Mouse (Mus musculus): ENCODE measurements around the gene Rad51b. TPM values are rescaled to one million over a fixed set of nuclear protein-coding genes. Genes with fewer than 3 reads are reported as not detected.

Gene Rad51b
- polyA plus RNA-seq, 1 experiment from 2014 or later: 10.0 TPM

DNA sequence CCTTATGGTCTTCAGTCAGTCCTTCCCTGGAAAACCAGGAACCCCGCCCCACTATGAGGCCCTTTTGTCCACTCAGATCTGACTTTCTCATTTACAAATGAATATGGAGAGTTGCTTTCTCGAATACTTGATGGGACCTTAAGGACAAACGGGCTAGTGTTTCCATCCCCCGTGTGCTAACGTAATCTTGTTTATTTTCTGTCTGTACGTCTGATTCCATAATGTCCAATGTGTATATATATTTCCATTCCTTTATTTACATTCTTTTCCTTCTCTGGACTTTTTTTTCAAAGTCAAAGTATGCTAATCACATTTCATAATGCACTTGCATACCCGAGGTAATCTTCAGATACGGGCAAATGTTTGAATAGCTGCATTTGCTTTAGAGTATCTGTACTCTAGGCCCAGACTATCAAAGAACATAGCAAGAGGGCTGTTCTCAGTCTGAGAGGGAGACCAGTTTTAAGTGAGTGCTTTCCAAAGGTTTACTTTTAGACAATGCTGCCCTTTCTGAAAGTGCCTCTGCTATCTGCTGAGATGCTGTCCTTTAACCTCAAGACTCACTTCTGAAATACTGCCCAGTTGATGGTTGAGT lies 152.8 kb downstream of the Rad51b start:
- no peak overlapping the region for H3K4me3 ChIP-seq (ENCODE audit: low read depth, low read length)
- no peaks in the 10 kb centered on the region for H3K9me3 ChIP-seq (ENCODE audit: control insufficient read depth, low read length)
- no peak for DNase-seq (ENCODE audit: low spot score)
- H3K9ac ChIP-seq (ENCODE audit: low read length): no peak overlapping the region
- H3K27ac ChIP-seq (ENCODE audit: low read depth): no peak overlapping the region
- H3K4me2 ChIP-seq (ENCODE audit: low read length): no peak overlapping the region
- H3K27me3 ChIP-seq (replicated peaks; ENCODE audit: control insufficient read depth, insufficient read depth, low read length): no peaks in the 10 kb centered on the region
- WGBS: 64% methylated on average over 8 of the region's 8 CpGs
- no peaks in the 10 kb centered on the region for H3K36me3 ChIP-seq (ENCODE audit: control insufficient read depth, insufficient read depth, low read length)
- H3K4me1 ChIP-seq (replicated peaks; ENCODE audit: control insufficient read depth, insufficient read depth, low read length): 0 out of 2 replicates have a peak, but pooled peaks cover 1% of the 10 kb centered on the region
- no peak for ATAC-seq (replicated peaks; ENCODE audit: low FRiP score, low TSS enrichment, low read depth)

DNA sequence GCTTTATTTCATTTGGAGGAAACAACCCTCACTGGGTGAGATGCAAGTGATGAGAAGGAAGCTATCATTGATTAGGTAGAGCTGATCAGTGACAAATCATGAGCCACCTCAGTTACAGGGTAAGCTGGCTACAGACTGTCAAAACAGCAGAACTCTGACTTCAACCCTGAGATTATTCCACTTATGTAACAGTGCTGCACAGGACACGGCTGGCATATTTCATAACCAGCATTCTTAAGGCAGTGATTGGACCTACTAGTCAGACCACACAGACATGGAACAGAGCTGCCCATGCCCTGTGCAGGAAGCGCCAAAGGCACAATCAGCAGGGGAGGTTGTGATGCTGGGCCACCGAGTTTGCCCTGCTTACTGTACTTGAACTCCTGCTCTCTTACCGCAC lies 155.8 kb downstream of the Rad51b start:
- no peak for ATAC-seq (replicated peaks; ENCODE audit: low FRiP score, low TSS enrichment, low read depth)
- Histone ChIP-seq H3K4me2 (ENCODE audit: low read length) (no peak overlapping the region), H3K27ac (ENCODE audit: low read depth) (no peak overlapping the region), H3K9me3 (ENCODE audit: control insufficient read depth, low read length) (no peaks in the 10 kb centered on the region), H3K36me3 (ENCODE audit: control insufficient read depth, insufficient read depth, low read length) (no peaks in the 10 kb centered on the region), H3K4me1 (replicated peaks; ENCODE audit: control insufficient read depth, insufficient read depth, low read length) (peaks cover 8% of the 10 kb centered on the region; the same call in 1 of the 2 replicates), H3K4me3 (ENCODE audit: low read depth, low read length) (no peak overlapping the region), H3K9ac (ENCODE audit: low read length) (no peak overlapping the region), H3K27me3 (replicated peaks; ENCODE audit: control insufficient read depth, insufficient read depth, low read length) (no peaks in the 10 kb centered on the region)
- no peak for DNase-seq (ENCODE audit: low spot score)
- WGBS: 77% methylated on average over 4 of the region's 4 CpGs

DNA sequence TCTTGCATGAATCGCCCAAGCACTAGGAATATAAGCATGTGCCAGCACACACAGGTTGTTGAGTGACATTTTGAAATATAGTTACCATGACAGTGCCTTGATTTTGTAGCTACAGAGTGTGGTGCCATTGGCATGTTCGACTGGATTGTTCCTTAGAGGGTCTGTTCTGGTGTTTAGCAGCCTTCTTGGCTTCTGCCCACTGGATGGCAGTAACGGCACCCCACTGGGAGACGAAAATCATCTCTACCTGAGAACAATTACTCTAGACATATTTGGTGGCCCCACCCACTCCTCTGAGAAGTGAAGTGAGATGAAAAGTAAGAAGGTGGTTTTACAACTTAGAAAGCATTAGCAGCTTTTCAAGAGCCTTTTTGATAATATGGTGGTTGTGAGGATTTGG lies 156.9 kb downstream of the Rad51b start:
- Histone ChIP-seq H3K9me3 (ENCODE audit: control insufficient read depth, low read length) (no peaks in the 10 kb centered on the region), H3K27ac (ENCODE audit: low read depth) (no peak overlapping the region), H3K4me3 (ENCODE audit: low read depth, low read length) (no peak overlapping the region), H3K9ac (ENCODE audit: low read length) (no peak overlapping the region), H3K4me1 (replicated peaks; ENCODE audit: control insufficient read depth, insufficient read depth, low read length) (peaks cover 8% of the 10 kb centered on the region; the same call in 1 of the 2 replicates), H3K27me3 (replicated peaks; ENCODE audit: control insufficient read depth, insufficient read depth, low read length) (no peaks in the 10 kb centered on the region), H3K4me2 (ENCODE audit: low read length) (no peak overlapping the region), H3K36me3 (ENCODE audit: control insufficient read depth, insufficient read depth, low read length) (no peaks in the 10 kb centered on the region)
- WGBS: 73% methylated on average over 4 of the region's 4 CpGs
- DNase-seq (ENCODE audit: low spot score): no peak
- no peak for ATAC-seq (replicated peaks; ENCODE audit: low FRiP score, low TSS enrichment, low read depth)

DNA sequence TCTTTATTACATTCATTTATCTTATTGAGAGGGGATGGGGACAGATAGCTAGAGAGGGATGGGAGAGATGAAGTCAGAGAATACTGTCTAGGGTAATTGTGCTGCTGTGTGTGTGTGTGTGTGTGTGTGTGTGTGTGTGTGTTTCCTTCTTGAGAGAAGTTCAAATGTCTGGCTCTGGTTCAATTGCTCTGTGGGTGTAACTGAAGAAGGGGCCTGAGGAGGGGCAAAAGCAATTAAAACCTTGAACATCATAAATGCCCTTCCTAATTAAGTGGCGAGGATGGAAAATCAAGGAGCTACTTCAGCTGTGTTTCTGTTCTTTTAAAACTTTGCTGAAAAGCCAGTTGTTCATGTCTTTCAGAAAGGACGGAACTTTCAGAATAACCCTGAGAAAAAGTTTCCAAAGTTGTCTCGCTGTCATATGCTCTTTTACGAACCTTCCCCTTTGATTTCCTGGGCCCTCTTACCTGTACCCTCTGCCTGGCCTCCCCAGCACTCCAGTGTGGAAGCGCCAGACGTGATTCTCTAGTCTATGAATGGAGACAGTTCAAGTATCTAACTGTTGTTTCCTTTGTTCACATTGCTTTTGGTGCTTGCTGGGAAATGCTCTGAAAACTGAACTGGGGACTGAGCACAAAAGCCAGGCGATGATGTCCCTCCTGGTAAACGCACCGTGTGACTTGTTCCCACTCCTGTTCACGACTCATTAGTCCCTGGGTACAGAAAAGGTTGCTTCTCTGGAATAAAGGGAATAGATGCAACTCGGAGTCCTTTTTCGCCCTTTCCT lies 158.2 kb downstream of the Rad51b start:
- peaks cover 8% of the 10 kb centered on the region; the same call in 1 of the 2 replicates for H3K4me1 ChIP-seq (replicated peaks; ENCODE audit: control insufficient read depth, insufficient read depth, low read length)
- DNase-seq (ENCODE audit: low spot score) (no peak), ATAC-seq (replicated peaks; ENCODE audit: low FRiP score, low TSS enrichment, low read depth) (no peak)
- no peak overlapping the region for H3K4me2 ChIP-seq (ENCODE audit: low read length)
- H3K9me3 ChIP-seq (ENCODE audit: control insufficient read depth, low read length): no peaks in the 10 kb centered on the region
- no peaks in the 10 kb centered on the region for H3K36me3 ChIP-seq (ENCODE audit: control insufficient read depth, insufficient read depth, low read length)
- no peak overlapping the region for H3K27ac ChIP-seq (ENCODE audit: low read depth)
- H3K4me3 ChIP-seq (ENCODE audit: low read depth, low read length): no peak overlapping the region
- 73% methylated on average over 12 of the region's 12 CpGs for WGBS
- no peaks in the 10 kb centered on the region for H3K27me3 ChIP-seq (replicated peaks; ENCODE audit: control insufficient read depth, insufficient read depth, low read length)
- H3K9ac ChIP-seq (ENCODE audit: low read length): no peak overlapping the region

DNA sequence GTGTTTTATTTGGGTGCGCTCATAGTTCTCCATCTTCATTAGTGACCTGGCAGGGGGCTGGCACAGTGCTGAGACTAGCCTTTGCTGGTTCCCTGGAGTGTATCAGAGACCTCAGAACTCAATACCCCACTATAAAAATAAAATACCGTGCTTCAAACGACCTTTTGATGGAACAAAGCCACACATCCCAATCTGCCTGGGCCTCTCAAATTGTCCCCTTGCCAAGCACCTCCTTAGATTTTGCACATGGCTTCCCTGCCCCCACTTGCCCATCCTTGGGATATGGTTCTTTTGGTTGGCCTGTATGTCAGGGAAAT lies 158.7 kb downstream of the Rad51b start:
- H3K4me3 ChIP-seq (ENCODE audit: low read depth, low read length): no peak overlapping the region
- DNase-seq (ENCODE audit: low spot score) (no peak), ATAC-seq (replicated peaks; ENCODE audit: low FRiP score, low TSS enrichment, low read depth) (no peak)
- no peaks in the 10 kb centered on the region for H3K27me3 ChIP-seq (replicated peaks; ENCODE audit: control insufficient read depth, insufficient read depth, low read length)
- H3K36me3 ChIP-seq (ENCODE audit: control insufficient read depth, insufficient read depth, low read length): no peaks in the 10 kb centered on the region
- WGBS: 41% methylated on average over 3 of the region's 3 CpGs
- H3K4me2 ChIP-seq (ENCODE audit: low read length): no peak overlapping the region
- H3K9ac ChIP-seq (ENCODE audit: low read length): no peak overlapping the region
- no peaks in the 10 kb centered on the region for H3K9me3 ChIP-seq (ENCODE audit: control insufficient read depth, low read length)
- H3K4me1 ChIP-seq (replicated peaks; ENCODE audit: control insufficient read depth, insufficient read depth, low read length): peaks cover 8% of the 10 kb centered on the region; the same call in 1 of the 2 replicates
- no peak overlapping the region for H3K27ac ChIP-seq (ENCODE audit: low read depth)

DNA sequence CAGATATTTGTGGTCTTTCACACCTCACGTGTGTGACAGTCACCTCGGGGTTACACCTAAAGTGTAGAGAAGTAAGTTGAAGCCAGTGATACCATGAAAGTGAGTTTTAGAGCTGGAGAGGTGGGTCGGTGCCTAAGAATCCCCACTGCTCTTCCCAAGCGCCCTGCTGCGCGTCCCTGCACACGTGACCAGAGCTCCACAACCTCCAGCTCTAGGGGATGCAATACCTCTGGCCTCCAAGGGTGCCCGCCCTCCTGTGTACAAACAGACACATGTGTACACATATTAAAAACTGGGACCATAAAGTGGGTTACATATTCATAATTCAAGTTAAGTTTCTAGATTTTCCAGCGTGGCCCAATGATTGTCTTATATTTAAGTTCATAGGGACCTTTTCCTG lies 159.2 kb downstream of the Rad51b start:
- no peak overlapping the region for H3K27ac ChIP-seq (ENCODE audit: low read depth)
- ATAC-seq (replicated peaks; ENCODE audit: low FRiP score, low TSS enrichment, low read depth): no peak
- 84% methylated on average over 9 of the region's 9 CpGs for WGBS

DNA sequence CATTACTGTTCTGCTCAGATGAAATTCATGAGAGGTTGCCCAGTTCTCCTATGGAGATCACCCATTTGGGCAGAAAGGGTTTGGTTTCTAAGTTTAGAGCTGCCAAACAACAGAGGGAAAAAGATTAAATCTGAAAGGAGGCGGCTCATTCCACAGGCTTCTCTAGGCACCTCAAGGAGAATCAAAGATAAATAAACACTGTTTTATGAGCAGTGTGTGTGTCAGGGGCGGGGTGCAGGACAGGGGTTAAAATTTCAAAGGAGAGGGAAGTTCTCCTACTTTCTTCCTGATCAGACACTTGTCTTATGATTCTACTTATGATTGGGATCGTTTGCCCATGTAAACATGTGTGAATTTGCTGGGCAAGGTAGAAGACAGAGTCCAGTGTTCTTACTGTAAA lies 166.3 kb downstream of the Rad51b start:
- ATAC-seq (replicated peaks; ENCODE audit: low FRiP score, low TSS enrichment, low read depth) (no peak), DNase-seq (ENCODE audit: low spot score) (no peak)
- H3K9me3 ChIP-seq (ENCODE audit: control insufficient read depth, low read length): no peaks in the 10 kb centered on the region
- no peak overlapping the region for H3K4me3 ChIP-seq (ENCODE audit: low read depth, low read length)
- no peak overlapping the region for H3K4me2 ChIP-seq (ENCODE audit: low read length)
- no peaks in the 10 kb centered on the region for H3K36me3 ChIP-seq (ENCODE audit: control insufficient read depth, insufficient read depth, low read length)
- WGBS: 26% methylated on average over 3 of the region's 3 CpGs
- no peak overlapping the region for H3K27ac ChIP-seq (ENCODE audit: low read depth)
- peaks cover 25% of the 10 kb centered on the region for H3K4me1 ChIP-seq (replicated peaks; ENCODE audit: control insufficient read depth, insufficient read depth, low read length)
- H3K27me3 ChIP-seq (replicated peaks; ENCODE audit: control insufficient read depth, insufficient read depth, low read length): no peaks in the 10 kb centered on the region
- no peak overlapping the region for H3K9ac ChIP-seq (ENCODE audit: low read length)

More for the DNA sequence above, 159.2 kb downstream of the Rad51b start:
- H3K9me3 ChIP-seq (ENCODE audit: control insufficient read depth, low read length): no peaks in the 10 kb centered on the region
- no peaks in the 10 kb centered on the region for H3K27me3 ChIP-seq (replicated peaks; ENCODE audit: control insufficient read depth, insufficient read depth, low read length)
- H3K4me1 ChIP-seq (replicated peaks; ENCODE audit: control insufficient read depth, insufficient read depth, low read length): peaks cover 8% of the 10 kb centered on the region; the same call in 1 of the 2 replicates
- no peaks in the 10 kb centered on the region for H3K36me3 ChIP-seq (ENCODE audit: control insufficient read depth, insufficient read depth, low read length)
- H3K9ac ChIP-seq (ENCODE audit: low read length): no peak overlapping the region
- no peak overlapping the region for H3K4me3 ChIP-seq (ENCODE audit: low read depth, low read length)
- H3K4me2 ChIP-seq (ENCODE audit: low read length): no peak overlapping the region
- DNase-seq (ENCODE audit: low spot score): no peak

DNA sequence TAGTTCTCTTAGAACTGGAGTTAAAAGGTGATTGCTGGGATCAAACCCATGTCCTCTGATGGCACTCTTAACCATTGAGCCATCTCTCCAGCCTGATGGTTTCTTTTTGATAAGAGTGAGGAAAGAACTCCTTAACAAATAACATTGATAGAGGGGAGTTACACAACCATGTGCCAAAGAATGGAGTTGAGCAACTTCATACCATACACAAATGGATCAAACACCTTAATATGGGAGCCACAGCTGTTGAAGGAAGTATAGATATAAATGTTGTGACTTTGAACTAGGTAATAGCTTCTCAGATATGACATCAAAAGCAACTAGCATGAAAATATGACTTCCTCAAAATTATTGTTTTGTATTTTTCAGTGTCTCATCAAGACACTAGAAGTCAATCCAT lies 173.0 kb downstream of the Rad51b start:
- no peak for DNase-seq (ENCODE audit: low spot score)
- no peak for ATAC-seq (replicated peaks; ENCODE audit: low FRiP score, low TSS enrichment, low read depth)

DNA sequence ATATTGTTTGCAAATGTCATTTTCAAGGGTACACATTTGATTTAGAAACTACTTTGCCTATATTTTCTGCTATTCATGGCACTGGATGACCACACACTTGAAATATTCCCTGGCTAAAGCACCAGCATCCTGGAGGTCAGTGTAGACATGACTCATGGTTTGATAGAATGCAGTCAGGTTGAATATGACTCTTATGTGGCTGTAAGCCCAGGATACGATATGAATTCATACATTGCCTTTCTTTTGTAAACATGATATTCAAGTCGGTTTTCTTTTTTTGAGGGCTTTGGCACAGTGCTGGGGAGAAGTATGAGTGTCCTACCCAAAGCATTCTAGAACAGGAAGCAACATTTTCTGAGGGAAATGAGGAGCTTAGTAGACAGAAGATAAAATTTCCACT lies 174.8 kb downstream of the Rad51b start:
- no peak overlapping the region for H3K4me2 ChIP-seq (ENCODE audit: low read length)
- no peaks in the 10 kb centered on the region for H3K36me3 ChIP-seq (ENCODE audit: control insufficient read depth, insufficient read depth, low read length)
- WGBS: 44% methylated on average over 2 of the region's 2 CpGs
- DNase-seq (ENCODE audit: low spot score) (no peak), ATAC-seq (replicated peaks; ENCODE audit: low FRiP score, low TSS enrichment, low read depth) (no peak)
- no peak overlapping the region for H3K27ac ChIP-seq (ENCODE audit: low read depth)
- H3K9me3 ChIP-seq (ENCODE audit: control insufficient read depth, low read length): no peaks in the 10 kb centered on the region
- H3K4me3 ChIP-seq (ENCODE audit: low read depth, low read length): no peak overlapping the region
- H3K4me1 ChIP-seq (replicated peaks; ENCODE audit: control insufficient read depth, insufficient read depth, low read length): no peaks in the 10 kb centered on the region; the same call in 1 of the 2 replicates
- H3K27me3 ChIP-seq (replicated peaks; ENCODE audit: control insufficient read depth, insufficient read depth, low read length): no peaks in the 10 kb centered on the region
- no peak overlapping the region for H3K9ac ChIP-seq (ENCODE audit: low read length)

More for the DNA sequence above, 173.0 kb downstream of the Rad51b start:
- no peaks in the 10 kb centered on the region for H3K27me3 ChIP-seq (replicated peaks; ENCODE audit: control insufficient read depth, insufficient read depth, low read length)
- H3K36me3 ChIP-seq (ENCODE audit: control insufficient read depth, insufficient read depth, low read length): no peaks in the 10 kb centered on the region
- H3K27ac ChIP-seq (ENCODE audit: low read depth): no peak overlapping the region
- no peak overlapping the region for H3K9ac ChIP-seq (ENCODE audit: low read length)
- H3K4me1 ChIP-seq (replicated peaks; ENCODE audit: control insufficient read depth, insufficient read depth, low read length): 0 out of 2 replicates have a peak, but pooled peaks cover 8% of the 10 kb centered on the region
- no peaks in the 10 kb centered on the region for H3K9me3 ChIP-seq (ENCODE audit: control insufficient read depth, low read length)
- H3K4me2 ChIP-seq (ENCODE audit: low read length): no peak overlapping the region
- no peak overlapping the region for H3K4me3 ChIP-seq (ENCODE audit: low read depth, low read length)
